Mouse (Mus musculus) megakaryocyte, embryonic 14.5 days (primary cell): ENCODE measurements around the gene Cmklr1.

Source experiments
- FLI1 ChIP-seq: IDR thresholded peaks from 2 replicates; pipeline ENCODE4 v1.6.1; 2012; ENCODE audit warnings: low read length, inconsistent platforms, mixed read lengths
- GATA1 ChIP-seq: IDR thresholded peaks from 3 replicates; pipeline ENCODE4 v1.6.1; 2012; ENCODE audit warnings: mixed read lengths, low read length, inconsistent platforms, borderline replicate concordance

DNA sequence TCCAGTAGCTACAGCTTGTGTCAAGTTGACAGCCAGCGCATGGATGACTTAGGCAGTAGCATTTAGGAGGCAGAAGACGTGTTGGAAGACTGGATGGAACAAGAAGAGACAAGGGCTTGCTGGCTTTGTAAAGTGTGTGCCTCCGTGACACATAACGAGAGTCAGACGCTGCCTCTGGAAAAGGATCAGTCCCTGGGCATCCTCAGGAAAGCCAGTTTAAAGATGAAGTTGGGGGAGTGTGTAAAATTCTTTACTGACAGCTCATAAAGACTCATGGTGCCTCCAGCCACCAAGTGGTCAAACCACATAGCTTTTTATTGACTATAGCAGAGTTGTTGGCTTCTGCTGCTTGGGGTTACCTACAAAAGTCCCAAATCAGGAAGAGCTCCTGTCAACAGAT, 35.2 kb upstream of the Cmklr1 start:
- TF ChIP-seq GATA1 (no peak), FLI1 (no peak)
